Mouse (Mus musculus): ENCODE measurements around the gene Ttc24.

The Ttc24 gene

GRCm38 (mm10) chr3:88081345-88082223 is 3.5 kb upstream of the Ttc24 start, which contains the start of gene Iqgap3:
Gene Iqgap3, plus strand, starts transcription at chr3:88081971.
- peak; percentile 71 to 85 for DNase-seq (ENCODE audit: low read depth in 1 of 2, low spot score in 2 of 2)

- no peak for DNase-seq (ENCODE audit: low read depth in 1 of 2, low spot score in 2 of 2)
These were observed 663 bp downstream of the Ttc24 start for GRCm38 (mm10) chr3:88077441-88077840.

GRCm38 (mm10) chr3:88074766-88075165 is 3.3 kb downstream of the Ttc24 start:
- DNase-seq (ENCODE audit: low read depth in 1 of 2, low spot score in 2 of 2), result no peak

GRCm38 (mm10) chr3:88074351-88074750 is 3.8 kb downstream of the Ttc24 start:
- DNase-seq (ENCODE audit: low read depth in 1 of 2, low spot score in 2 of 2), result no peak

GRCm38 (mm10) chr3:88073631-88074030 is 4.5 kb downstream of the Ttc24 start:
- no peak for DNase-seq (ENCODE audit: low read depth in 1 of 2, low spot score in 2 of 2)

GRCm38 (mm10) chr3:88071783-88072182 is 6.3 kb downstream of the Ttc24 start:
- DNase-seq (ENCODE audit: low read depth in 1 of 2, low spot score in 2 of 2), result peak; percentile 46 to 71

GRCm38 (mm10) chr3:88068386-88068785 is 9.7 kb downstream of the Ttc24 start:
- no peak for DNase-seq (ENCODE audit: low read depth in 1 of 2, low spot score in 2 of 2)

GRCm38 (mm10) chr3:88057902-88058696 is 20.0 kb downstream of the Ttc24 start, which contains the start of gene Naxe:
Gene Naxe, minus strand, starts transcription at chr3:88058495.
- peak; percentile 33 to 69 for DNase-seq (ENCODE audit: low read depth in 1 of 2, low spot score in 2 of 2)

- DNase-seq (ENCODE audit: low read depth in 1 of 2, low spot score in 2 of 2), result no peak
These were observed 21.1 kb downstream of the Ttc24 start for GRCm38 (mm10) chr3:88057030-88057429.

- no peak for DNase-seq (ENCODE audit: low read depth in 1 of 2, low spot score in 2 of 2)
These were observed 28.6 kb downstream of the Ttc24 start for GRCm38 (mm10) chr3:88049532-88049931.

GRCm38 (mm10) chr3:88042661-88043421 is 35.3 kb downstream of the Ttc24 start, which contains the start of gene Gpatch4:
Gene Gpatch4, plus strand, starts transcription at chr3:88043108.
- DNase-seq (ENCODE audit: low read depth in 1 of 2, low spot score in 2 of 2), result peak; percentile 54 to 71

- DNase-seq (ENCODE audit: low read depth in 1 of 2, low spot score in 2 of 2), result no peak
These were observed 42.4 kb downstream of the Ttc24 start for GRCm38 (mm10) chr3:88035561-88036293.

GRCm38 (mm10) chr3:88033506-88033905 is 44.6 kb downstream of the Ttc24 start:
- DNase-seq (ENCODE audit: low read depth in 1 of 2, low spot score in 2 of 2), result no peak

GRCm38 (mm10) chr3:88030608-88031395 is 47.3 kb downstream of the Ttc24 start:
- DNase-seq (ENCODE audit: low read depth in 1 of 2, low spot score in 2 of 2), result no peak

GRCm38 (mm10) chr3:88027434-88028186 is 50.5 kb downstream of the Ttc24 start, which contains the start of gene Hapln2:
Gene Hapln2, minus strand, starts transcription at chr3:88027583.
- no peak for DNase-seq (ENCODE audit: low read depth in 1 of 2, low spot score in 2 of 2)

GRCm38 (mm10) chr3:88026823-88027222 is 51.3 kb downstream of the Ttc24 start:
- DNase-seq (ENCODE audit: low read depth in 1 of 2, low spot score in 2 of 2), result no peak

GRCm38 (mm10) chr3:88023192-88024074 is 54.7 kb downstream of the Ttc24 start:
- DNase-seq (ENCODE audit: low read depth in 1 of 2, low spot score in 2 of 2), result no peak

All from monocyte, adult 2 months (primary cell).